Mouse (Mus musculus) stomach, embryonic 14.5 days (tissue): ENCODE data around the gene St6galnac3. TPM values are rescaled to one million over a fixed set of nuclear protein-coding genes. Genes with fewer than 3 reads are reported as not detected.

ENCODE experiments used
- ATAC-seq: fragments of 200-750 bp; cut with Nextera tagmentation; 2 replicates; pipeline ENCODE4 v1.8.0; 2017; ENCODE audit warnings: low read depth, moderate TSS enrichment; ENCODE audit not compliant: insufficient number of reproducible peaks, insufficient read depth, low FRiP score
- H3K27ac ChIP-seq: fragments of 300-500 bp; sonication (generic); 2 replicates; pipeline ENCODE4 v1.5.1; 2014; ENCODE audit warnings: mild to moderate bottlenecking, low read length, moderate library complexity, mixed read lengths
- H3K27me3 ChIP-seq: fragments of 300-500 bp; sonication (generic); 2 replicates; pipeline ENCODE4 v1.6.1; 2014; ENCODE audit warnings: low read length, control low read depth, mixed read lengths; ENCODE audit not compliant: control insufficient read depth, insufficient read depth
- H3K36me3 ChIP-seq: fragments of 300-500 bp; sonication (generic); 2 replicates; pipeline ENCODE4 v1.6.1; 2014; ENCODE audit warnings: mild to moderate bottlenecking, control low read depth, low read length, moderate library complexity, mixed read lengths; ENCODE audit not compliant: control insufficient read depth, insufficient read depth
- H3K4me1 ChIP-seq: fragments of 300-500 bp; sonication (generic); 2 replicates; pipeline ENCODE4 v1.6.1; 2014; ENCODE audit warnings: low read length, control low read depth, mixed read lengths; ENCODE audit not compliant: control insufficient read depth, insufficient read depth
- H3K4me2 ChIP-seq: fragments of 300-500 bp; sonication (generic); replicated peaks from 2 replicates; pipeline ENCODE4 v1.6.1; 2014; ENCODE audit warnings: low read depth, low read length, control low read depth
- H3K4me3 ChIP-seq: fragments of 300-500 bp; sonication (generic); 2 replicates; pipeline ENCODE4 v1.5.1; 2014; ENCODE audit warnings: low read depth, low read length, control low read depth
- H3K9ac ChIP-seq: fragments of 300-500 bp; sonication (generic); replicated peaks from 2 replicates; pipeline ENCODE4 v1.6.1; 2014; ENCODE audit warnings: low read depth, mild to moderate bottlenecking, control low read depth, low read length, moderate library complexity, mixed read lengths
- H3K9me3 ChIP-seq: fragments of 300-500 bp; sonication (generic); 2 replicates; pipeline ENCODE4 v1.6.1; 2016; ENCODE audit warnings: low read depth, low read length, control low read depth; ENCODE audit not compliant: control insufficient read depth
- WGBS: fragments of 180-500 bp; shearing (Covaris S2); extraction: QIAGEN DNeasy Blood & Tissue Kit; methylation state at CpG from one replicate; pipeline ENCODE4 v1.1.7; 2014; 5-methylcytosine and 5-hydroxymethylcytosine counted together
- polyA plus RNA-seq: library from polyadenylated mRNA; unstranded; fragments of >200 nt; fragmentation: Nextera tagmentation; extraction: Ambion mirVana; gene quantifications from 2 replicates; pipeline ENCODE4 v1.2.1, GENCODE M21; 2014

Gene St6galnac3
- polyA plus RNA-seq, 1 experiment from 2014 or later, result 51.6 TPM

DNA sequence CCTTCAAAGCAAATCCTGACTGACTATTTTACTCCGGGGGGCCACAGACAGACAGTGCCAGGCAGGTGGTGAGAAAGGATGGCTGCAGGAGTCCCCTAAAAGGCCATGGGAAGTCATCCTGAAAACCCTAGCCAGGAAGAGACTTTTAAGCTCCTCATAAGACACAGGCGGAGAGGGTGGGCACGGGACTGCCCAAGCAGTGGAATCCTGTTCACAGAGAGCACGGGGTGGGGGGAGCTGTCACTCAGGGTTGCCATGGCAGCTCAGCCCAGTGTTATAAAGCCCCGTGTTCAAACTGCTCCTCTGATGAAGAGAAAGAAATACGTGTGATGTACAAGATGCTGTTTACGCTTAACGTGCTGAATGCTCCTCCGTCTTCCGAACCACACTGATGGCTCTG, 375.0 kb downstream of the St6galnac3 start:
- Histone ChIP-seq H3K9ac (no peak overlapping the region), H3K27me3 (no peaks in the 10 kb centered on the region), H3K4me2 (no peak overlapping the region), H3K4me1 (no peaks in the 10 kb centered on the region), H3K4me3 (no peak overlapping the region), H3K27ac (no peak overlapping the region), H3K36me3 (no peaks in the 10 kb centered on the region), H3K9me3 (no peaks in the 10 kb centered on the region)
- ATAC-seq, result no peak
- WGBS, result 76% methylated on average over 10 of the region's 10 CpGs

DNA sequence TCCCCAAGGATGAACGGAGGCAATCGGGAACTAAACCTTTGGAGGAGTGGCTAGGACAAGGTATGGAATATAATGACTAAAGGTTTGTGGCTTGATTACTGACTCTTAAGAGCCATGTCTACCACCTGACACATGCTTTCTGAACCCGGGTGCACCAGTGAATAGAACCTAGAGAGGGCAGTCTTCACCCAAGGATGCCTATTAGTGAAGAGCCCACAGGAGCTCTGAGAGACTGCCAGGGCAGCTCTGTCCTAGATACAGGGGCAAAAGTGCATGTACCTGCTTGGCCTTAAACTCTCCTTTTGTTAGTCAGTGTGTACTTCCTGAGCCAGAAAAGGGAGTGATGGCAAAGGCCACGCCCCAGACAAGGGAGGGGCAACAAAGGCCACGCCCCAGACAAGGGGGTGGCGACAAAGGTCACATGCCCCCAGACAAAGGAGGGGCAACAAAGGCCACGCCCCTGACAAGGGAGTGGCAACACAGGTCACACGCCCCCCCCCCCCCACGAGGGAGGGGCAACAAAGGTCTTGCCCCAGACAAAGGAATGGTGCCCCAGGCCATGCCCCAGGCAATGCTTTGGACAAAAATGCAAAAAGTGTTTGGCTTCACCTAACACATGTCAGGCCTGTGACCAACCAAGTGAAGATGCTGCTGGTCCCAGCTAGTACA, 376.0 kb downstream of the St6galnac3 start:
- Histone ChIP-seq H3K27ac (no peak overlapping the region), H3K9ac (no peak overlapping the region), H3K4me2 (no peak overlapping the region), H3K27me3 (no peaks in the 10 kb centered on the region), H3K36me3 (no peaks in the 10 kb centered on the region), H3K4me1 (no peaks in the 10 kb centered on the region), H3K9me3 (no peaks in the 10 kb centered on the region), H3K4me3 (no peak overlapping the region)
- WGBS, result 93% methylated on average over 9 of the region's 9 CpGs
- no peak for ATAC-seq

DNA sequence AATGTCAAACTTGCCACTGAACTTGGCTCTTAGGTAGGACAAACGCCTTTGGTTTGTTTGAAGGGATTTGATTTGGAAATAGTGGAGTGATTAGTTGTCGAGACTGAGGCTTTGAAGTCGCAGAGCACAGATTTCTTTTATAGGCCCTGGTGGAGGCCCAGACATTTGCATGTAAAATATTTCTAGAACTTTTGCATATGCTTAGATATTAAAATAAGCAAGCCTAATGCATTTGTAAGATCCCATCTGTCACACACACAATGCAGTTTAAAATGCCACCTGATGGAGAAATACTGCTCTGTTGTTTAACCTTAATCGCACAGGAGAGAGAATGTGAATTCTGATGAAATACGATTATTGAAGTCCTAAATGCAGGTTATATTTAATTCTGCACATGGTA, 380.0 kb downstream of the St6galnac3 start:
- H3K9me3 ChIP-seq, result no peaks in the 10 kb centered on the region
- H3K4me3 ChIP-seq, result no peak overlapping the region
- no peaks in the 10 kb centered on the region for H3K27me3 ChIP-seq
- WGBS, result 77% methylated on average over 5 of the region's 5 CpGs
- no peak overlapping the region for H3K27ac ChIP-seq
- no peak for ATAC-seq
- H3K4me1 ChIP-seq, result no peaks in the 10 kb centered on the region
- no peak overlapping the region for H3K9ac ChIP-seq
- H3K4me2 ChIP-seq, result no peak overlapping the region
- no peaks in the 10 kb centered on the region for H3K36me3 ChIP-seq

DNA sequence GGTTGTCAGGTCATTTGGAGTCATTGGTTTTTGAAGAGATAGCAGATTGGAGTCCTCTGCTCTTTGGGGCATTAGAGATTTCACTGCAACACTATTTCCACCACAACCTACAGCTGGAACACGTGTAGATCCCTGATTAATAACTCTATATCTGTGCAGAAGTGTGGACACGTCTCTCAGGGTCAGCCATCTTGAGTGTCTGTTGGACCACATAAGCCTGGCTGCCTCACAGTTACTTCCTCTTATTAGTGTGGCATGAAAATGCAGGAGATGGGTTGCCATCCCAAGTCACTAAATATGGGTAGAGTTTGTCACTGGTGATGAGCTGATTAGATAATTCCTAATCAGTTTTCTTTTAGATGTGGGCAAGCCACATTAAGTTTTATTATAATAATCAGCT, 385.0 kb downstream of the St6galnac3 start:
- H3K4me3 ChIP-seq, result no peak overlapping the region
- 62% methylated on average over 2 of the region's 2 CpGs for WGBS
- H3K27ac ChIP-seq, result no peak overlapping the region
- no peaks in the 10 kb centered on the region for H3K27me3 ChIP-seq
- H3K36me3 ChIP-seq, result no peaks in the 10 kb centered on the region
- no peaks in the 10 kb centered on the region for H3K9me3 ChIP-seq
- H3K4me2 ChIP-seq, result no peak overlapping the region
- no peak overlapping the region for H3K9ac ChIP-seq
- no peak for ATAC-seq
- H3K4me1 ChIP-seq, result no peaks in the 10 kb centered on the region

DNA sequence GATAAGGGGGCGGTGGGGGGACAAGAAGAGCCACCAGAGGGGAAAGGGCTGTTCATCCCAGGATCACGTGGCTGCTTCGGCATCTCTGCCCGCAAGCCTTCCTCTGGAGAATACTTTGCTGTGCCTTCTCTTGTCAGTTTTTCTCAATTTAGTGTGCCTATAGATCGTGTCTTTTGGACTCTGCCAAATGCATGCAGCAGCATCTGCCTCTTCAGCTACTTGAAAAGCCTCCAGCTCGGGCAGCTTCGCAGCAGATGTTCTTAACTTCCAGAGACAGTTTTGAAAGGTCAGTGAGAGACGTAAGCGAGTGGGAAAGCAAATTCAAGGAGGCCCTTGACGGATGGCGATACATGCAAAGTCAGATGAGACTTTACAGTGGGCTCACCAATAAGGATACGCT, 385.9 kb downstream of the St6galnac3 start:
- no peak for ATAC-seq
- H3K4me2 ChIP-seq, result no peak overlapping the region
- no peak overlapping the region for H3K4me3 ChIP-seq
- H3K27me3 ChIP-seq, result no peaks in the 10 kb centered on the region
- no peaks in the 10 kb centered on the region for H3K4me1 ChIP-seq
- H3K27ac ChIP-seq, result no peak overlapping the region
- H3K9ac ChIP-seq, result no peak overlapping the region
- no peaks in the 10 kb centered on the region for H3K9me3 ChIP-seq
- H3K36me3 ChIP-seq, result no peaks in the 10 kb centered on the region
- 66% methylated on average over 12 of the region's 12 CpGs for WGBS

DNA sequence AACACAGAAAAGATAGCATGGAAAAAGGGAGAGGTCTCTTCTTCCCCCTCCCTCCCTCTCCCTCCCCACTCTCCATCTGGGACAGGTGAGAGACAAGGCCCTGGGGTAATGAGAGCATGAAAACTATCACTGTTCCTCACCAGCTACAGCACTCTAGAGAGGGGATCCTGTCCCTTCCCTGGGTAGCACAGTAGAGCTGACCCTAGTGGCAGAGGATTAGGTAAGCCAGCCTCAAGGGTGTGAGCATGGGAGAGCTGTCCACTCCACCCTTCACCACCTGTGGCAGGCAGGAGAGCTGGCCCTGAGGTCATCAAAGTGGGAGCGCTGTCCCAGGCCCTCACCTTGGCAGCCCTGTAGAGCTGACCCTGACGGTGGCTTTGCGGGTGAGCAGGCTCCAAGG, 387.2 kb downstream of the St6galnac3 start:
- H3K4me3 ChIP-seq, result no peak overlapping the region
- no peaks in the 10 kb centered on the region for H3K4me1 ChIP-seq
- no peaks in the 10 kb centered on the region for H3K36me3 ChIP-seq
- H3K4me2 ChIP-seq, result no peak overlapping the region
- H3K27ac ChIP-seq, result no peak overlapping the region
- H3K9me3 ChIP-seq, result no peaks in the 10 kb centered on the region
- 89% methylated on average over 3 of the region's 3 CpGs for WGBS
- no peak overlapping the region for H3K9ac ChIP-seq
- H3K27me3 ChIP-seq, result no peaks in the 10 kb centered on the region
- ATAC-seq, result no peak

DNA sequence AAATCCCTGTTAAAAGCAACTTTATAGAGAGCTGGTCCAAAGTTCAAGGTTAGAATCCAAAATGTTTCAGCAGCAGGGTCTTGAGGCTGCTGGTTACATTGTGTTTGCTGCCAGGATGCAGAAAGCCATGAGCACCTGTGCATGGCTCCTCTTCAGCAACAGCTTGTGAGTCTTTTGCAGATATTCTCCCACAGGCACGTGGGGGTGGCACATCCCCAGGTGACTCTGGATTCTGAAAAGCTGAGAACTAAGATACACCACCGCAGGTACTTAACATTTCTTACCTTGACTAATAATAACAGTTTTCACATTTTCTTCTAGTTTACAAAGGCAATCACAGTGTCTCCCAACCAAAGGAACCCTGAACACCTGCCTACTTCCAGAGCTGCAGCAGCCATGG, 387.8 kb downstream of the St6galnac3 start:
- WGBS, result 89% methylated on average over 2 of the region's 2 CpGs
- Histone ChIP-seq H3K4me2 (no peak overlapping the region), H3K4me1 (no peaks in the 10 kb centered on the region), H3K9ac (no peak overlapping the region), H3K27ac (no peak overlapping the region), H3K4me3 (no peak overlapping the region), H3K27me3 (no peaks in the 10 kb centered on the region), H3K9me3 (no peaks in the 10 kb centered on the region), H3K36me3 (no peaks in the 10 kb centered on the region)
- no peak for ATAC-seq

DNA sequence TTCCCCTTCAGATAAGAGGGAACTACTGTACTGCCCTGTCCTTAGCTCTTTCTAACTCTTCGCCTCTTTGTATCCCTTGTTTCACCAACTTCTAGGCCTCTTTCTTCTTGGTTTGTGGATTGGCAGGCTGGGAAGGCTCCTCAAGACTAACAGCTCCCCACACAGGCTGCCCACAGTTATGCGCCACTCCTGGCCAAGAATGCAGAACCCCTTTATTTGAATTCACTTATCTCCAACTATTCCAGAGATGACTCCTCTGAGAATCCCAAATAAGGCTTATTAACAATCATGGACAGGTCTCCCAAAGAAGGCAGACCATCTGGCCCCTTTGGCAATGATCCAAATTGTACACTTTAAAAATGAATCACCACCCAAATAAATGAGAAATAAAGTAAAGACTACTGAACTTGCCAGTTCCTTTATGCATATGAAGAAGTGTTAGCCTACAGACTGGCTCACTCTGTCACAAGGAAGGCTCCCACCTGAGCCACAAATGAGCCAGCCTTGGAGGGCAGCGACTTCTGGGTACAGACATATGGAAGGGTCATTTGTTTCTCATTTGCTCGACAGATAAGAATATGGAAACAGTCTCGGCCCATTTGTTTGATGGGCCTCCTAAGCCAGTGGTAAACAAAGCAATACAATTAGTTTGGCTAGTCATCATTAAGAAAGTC, 390.7 kb downstream of the St6galnac3 start:
- Histone ChIP-seq H3K27me3 (no peaks in the 10 kb centered on the region), H3K4me2 (no peak overlapping the region), H3K27ac (no peak overlapping the region), H3K36me3 (no peaks in the 10 kb centered on the region), H3K9ac (no peak overlapping the region), H3K4me3 (no peak overlapping the region), H3K4me1 (no peaks in the 10 kb centered on the region), H3K9me3 (no peaks in the 10 kb centered on the region)
- 47% methylated on average over 5 of the region's 5 CpGs for whole genome bisulfite sequencing
- ATAC-seq, result no peak

DNA sequence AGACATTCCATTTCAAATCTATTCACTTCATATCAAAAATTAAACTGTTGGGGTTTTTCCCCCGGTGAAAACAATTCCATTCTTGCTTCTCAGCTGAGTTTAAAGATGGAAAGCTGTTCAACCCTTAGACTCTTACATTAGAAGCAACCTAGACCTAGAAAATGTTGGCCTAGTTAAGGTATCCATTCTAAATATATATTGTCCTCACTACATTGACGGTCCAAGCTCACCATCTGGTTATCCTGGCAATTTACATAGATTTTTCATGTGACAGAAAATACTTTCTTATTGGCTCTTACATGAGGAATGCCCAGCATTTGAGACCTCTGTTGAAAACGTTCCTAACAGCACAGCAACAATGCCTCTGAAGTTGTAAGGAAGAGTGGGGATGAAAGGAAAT, 400.7 kb downstream of the St6galnac3 start:
- H3K9ac ChIP-seq, result no peak overlapping the region
- no peak overlapping the region for H3K4me3 ChIP-seq
- H3K36me3 ChIP-seq, result no peaks in the 10 kb centered on the region
- H3K27me3 ChIP-seq, result no peaks in the 10 kb centered on the region
- no peaks in the 10 kb centered on the region for H3K4me1 ChIP-seq
- H3K4me2 ChIP-seq, result no peak overlapping the region
- H3K9me3 ChIP-seq, result no peaks in the 10 kb centered on the region
- no peak overlapping the region for H3K27ac ChIP-seq
- 76% methylated on average over 3 of the region's 3 CpGs for WGBS
- no peak for ATAC-seq
